Mouse (Mus musculus) gastrocnemius, postnatal 36 days (tissue): Measurements from ENCODE around the gene Kcnh2. TPM values are rescaled to one million over a fixed set of nuclear protein-coding genes. Genes with fewer than 3 reads are reported as not detected.

Experiments used
- DNase-seq, 2 experiments: peaks; one replicate each; pipeline ENCODE4 v3.0.0; 2022
- intact Hi-C: fragments of 180-260 bp; cut with DNase I; formaldehyde crosslinking; loops from one replicate; pipeline ENCODE4 v1.15.1; 2025
- total RNA-seq, 2 experiments: library from RNA; stranded (reverse); gene quantifications; 2 replicates each; pipeline ENCODE4 v1.2.3; 2021

Kcnh2 gene
- total RNA-seq, 2 experiments from 2014 or later = 2.2 to 2.6 TPM

GRCm38 (mm10) chr5:24380499-24380898 lies 29.1 kb upstream of the Kcnh2 start:
- intact Hi-C loops = no loop called here
- no peak for DNase-seq

DNA sequence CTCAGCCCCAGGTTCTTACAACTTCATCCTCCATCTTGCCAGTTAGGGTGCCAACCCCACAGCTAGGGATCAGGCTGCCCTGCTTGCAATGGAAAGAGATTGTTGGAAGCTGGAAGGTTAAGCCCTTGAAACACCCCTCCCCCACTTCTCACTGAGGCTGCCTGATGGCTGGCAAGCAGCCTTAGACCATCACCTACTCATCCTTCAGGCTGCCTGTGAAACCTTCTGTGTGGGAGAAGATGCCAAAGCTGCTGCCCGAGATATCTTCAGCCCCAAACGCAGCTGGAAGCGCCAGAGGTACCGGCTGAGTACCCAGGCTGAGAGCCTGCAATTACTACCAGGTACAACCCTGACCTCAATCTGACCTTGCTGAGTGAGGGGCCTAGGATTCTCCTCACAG lies 28.1 kb upstream of the Kcnh2 start:
- intact Hi-C loops = no loop called here
- no peak for DNase-seq

GRCm38 (mm10) chr5:24378700-24379099 lies 27.3 kb upstream of the Kcnh2 start:
- DNase-seq = no peak
- intact Hi-C loops = no loop called here

DNA sequence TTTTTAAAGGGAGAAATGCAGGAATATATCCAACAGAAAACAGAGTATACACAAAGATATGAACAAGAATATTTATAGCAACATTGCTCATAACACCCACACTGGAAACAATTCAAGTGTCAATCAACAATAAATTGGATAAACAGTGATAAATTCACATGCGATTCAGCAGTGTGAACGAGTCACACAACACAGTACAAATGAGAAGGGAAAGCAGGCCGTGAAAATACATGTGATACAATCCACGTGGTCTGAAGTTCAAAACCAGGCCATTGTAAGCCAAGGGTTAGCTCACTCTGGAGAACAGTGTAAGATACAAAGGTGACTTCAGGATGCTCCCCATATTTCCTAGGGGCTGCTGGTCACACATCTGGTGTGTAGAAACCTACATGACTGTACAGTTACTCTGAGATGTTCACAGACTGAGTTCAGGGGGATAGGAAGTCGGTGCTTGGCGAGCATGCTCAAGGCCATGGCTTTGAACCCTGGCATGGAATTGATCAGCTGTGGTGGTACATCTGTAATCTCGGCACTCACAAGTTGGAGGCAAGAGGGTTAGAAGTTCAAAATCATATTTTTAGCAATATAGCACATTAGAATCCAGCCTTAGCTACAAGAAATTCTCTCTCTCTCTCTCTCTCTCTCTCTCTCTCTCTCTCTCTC lies 23.4 kb upstream of the Kcnh2 start:
- no peak for DNase-seq
- intact Hi-C loops = no loop called here

DNA sequence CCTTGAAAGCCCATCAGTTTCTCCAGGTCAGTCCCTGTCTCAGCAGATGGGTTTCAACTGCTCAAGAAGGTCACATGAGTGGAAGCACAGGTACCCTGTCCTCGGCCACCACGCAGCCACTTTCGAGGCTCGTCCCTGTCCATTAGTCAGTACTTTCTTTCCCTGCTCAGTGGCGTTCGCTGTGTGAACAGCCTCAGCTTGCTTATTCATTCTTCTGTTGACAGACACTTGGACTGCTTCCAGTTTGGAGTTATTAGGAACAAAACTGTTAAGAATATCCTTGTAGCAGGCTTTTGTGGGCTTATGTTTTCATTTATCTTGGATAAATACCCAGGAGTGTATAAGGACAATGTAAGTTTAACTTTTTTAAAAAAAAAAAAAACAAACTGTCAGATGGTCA lies 22.8 kb upstream of the Kcnh2 start:
- intact Hi-C loops = no loop called here
- no peak for DNase-seq

DNA sequence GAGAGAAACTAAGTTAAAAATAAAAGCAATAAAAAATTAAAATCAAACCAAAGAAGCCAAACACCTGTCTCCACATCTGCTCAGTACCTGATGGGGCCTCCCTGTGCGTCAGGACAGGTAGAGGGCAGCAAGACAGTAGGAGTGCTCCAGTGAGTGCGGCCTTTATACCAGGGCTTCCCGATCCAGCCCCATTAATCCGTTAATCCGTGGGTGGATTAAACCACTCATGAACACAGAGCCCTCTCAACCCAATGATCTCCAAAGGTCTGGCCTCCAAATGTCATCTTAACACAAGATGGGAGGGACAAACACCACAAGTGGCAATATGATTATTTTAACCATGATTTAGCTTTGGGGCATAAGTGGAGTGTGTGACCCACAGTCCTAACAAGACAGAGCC lies 22.4 kb upstream of the Kcnh2 start:
- intact Hi-C loops = no loop called here
- DNase-seq = no peak

GRCm38 (mm10) chr5:24369767-24370166 lies 18.4 kb upstream of the Kcnh2 start:
- DNase-seq = no peak
- intact Hi-C loops = no loop called here

DNA sequence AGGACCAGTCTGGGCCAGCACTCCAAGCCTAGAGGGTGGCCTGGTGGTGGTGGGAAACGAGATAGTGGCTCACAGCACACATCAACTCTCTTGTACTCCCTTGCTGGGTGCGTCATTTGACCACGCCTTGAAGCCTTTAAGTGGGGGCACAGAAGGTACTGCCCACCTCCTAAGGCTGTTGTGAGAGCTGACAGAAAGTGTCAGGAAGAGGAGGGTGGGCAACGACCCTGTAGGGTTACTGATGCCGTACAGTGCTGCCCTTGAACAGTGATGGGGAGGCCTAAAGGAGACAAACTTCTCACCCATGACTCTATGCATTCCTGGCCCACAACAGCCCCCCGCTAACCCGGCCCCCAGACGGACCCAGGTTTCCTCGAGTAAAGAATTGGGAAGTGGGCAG lies 15.0 kb upstream of the Kcnh2 start:
- DNase-seq = no peak
- intact Hi-C loops = no loop called here

GRCm38 (mm10) chr5:24365528-24365927 lies 14.1 kb upstream of the Kcnh2 start:
- no peak for DNase-seq
- intact Hi-C loops = no loop called here

GRCm38 (mm10) chr5:24364963-24365362 lies 13.6 kb upstream of the Kcnh2 start:
- DNase-seq = no peak
- intact Hi-C loops = no loop called here

DNA sequence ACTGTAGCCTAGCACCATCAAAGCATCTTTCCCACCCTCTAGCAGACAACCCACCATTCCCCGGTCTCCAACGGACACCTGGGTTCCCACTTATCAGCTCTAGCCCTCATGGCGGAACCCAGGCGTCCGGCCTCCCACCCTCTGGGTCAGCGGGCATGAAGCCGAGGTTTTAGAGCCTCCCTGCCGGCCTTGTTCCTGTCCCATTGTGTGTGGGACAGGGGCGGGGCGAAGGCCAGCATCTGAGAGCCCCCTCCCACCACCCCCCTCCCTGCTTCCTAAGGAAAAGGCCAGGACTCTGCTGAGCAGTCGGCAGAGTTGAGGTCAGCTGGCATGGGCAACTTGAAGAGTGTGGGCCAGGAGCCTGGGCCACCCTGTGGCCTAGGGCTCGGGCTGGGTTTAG lies 13.1 kb upstream of the Kcnh2 start, which contains the start of gene Nos3:
Nos3 (plus strand) TSS at position 303 of the 400 bp plus-strand sequence.
- intact Hi-C loops = no loop called here
- DNase-seq = peak in 1 of 2 experiments; percentile 27

GRCm38 (mm10) chr5:24364061-24364460 lies 12.7 kb upstream of the Kcnh2 start:
- intact Hi-C loops = no loop called here
- DNase-seq = no peak

DNA sequence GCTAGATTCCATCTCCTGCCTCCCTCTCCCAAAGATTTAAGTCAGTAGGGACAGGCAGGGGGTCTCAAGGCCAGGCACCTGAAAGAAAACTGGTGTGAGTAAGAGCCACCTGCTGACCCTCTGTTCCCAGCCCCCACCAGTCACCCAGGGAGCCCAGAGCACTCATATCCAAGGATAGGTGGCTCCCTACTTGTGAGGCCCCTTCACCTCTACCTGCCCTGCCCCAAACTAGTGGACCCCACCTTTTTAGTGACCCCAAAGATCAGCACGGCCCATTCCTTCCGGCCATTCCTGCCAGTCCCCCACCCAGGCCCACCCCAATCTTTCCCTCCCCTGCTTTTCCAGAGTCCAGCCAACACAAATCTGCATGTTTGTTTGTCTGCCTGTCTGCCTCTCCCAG lies 12.1 kb upstream of the Kcnh2 start:
- intact Hi-C loops = no loop called here
- DNase-seq = no peak

DNA sequence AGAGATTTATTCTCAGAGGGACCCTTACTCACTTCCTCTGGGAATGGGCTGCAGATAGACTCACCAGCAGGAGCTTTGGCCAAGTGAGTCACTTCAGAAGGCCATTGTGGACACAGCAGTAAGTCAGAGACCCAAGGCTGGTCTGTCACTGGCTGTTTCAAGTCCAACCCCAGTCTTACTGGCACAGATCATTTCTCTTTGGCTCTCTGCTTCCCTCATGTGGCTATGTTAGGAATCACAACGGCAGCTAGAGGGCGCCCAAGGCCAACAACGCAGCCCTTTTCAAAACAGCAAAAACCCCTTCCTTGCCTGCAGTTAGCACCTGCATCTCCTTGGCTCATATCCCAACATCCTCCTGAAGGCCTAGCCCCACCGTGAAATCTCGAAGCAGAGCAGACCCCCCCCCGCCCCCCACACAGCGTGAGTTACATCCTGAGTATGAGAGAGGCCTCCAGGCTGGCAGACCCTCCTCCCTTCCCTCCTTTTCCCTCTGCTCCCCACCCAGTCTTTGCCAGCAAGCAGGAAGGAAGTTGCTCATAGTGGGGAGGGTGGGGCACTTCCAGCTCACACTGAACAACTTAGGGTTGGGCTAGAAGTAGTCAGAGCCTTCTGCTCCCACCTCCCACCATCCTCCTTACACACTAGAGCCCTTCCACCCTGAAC lies 9.5 kb upstream of the Kcnh2 start:
- intact Hi-C loops = loop anchor here (2.0 kb wide), 1 partner anchor 100 kb away; no protein-coding TSS in a partner anchor
- DNase-seq = peak; percentile 66 to 68

DNA sequence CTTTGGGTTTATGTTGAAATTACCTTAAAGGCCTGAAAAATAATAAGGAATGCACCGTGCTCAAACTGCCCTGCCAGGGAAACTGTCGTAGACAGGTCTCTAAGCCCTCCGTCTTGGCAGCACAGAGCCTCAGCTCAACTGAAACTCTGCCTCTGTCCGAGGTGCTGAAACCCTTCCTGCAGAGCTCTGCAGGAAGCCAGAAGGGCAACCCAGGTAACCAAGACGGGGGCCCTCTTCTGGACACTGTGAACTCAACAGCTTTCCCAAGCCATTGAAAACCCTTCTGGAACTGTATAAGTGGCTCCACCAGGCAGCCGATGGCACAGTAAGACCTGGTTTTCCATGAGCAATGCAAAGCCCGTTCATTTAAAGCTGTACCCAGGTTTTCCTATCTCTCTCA lies 6.1 kb upstream of the Kcnh2 start:
- intact Hi-C loops = no loop called here
- peak in 1 of 2 experiments; percentile 57 for DNase-seq

DNA sequence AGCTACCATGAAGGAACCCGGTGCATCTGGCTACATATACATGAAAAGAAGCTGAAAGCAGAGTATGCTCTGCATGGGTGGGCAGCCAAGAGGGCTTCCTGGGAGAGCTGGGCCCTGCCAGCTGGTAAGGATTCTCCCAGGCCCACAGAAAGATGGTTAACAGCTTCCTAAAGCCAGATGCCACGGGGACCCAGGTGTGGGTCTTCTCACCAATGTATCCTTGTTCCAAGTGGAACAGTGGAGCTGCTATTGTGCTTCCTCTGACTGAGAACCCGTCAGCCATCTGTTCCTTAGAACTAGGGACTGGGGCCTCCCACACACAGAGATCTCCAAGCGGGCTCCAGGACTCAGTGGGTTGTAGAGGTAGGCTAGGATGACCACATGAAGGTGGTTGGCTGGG lies 5.4 kb upstream of the Kcnh2 start:
- intact Hi-C loops = no loop called here
- DNase-seq = no peak

DNA sequence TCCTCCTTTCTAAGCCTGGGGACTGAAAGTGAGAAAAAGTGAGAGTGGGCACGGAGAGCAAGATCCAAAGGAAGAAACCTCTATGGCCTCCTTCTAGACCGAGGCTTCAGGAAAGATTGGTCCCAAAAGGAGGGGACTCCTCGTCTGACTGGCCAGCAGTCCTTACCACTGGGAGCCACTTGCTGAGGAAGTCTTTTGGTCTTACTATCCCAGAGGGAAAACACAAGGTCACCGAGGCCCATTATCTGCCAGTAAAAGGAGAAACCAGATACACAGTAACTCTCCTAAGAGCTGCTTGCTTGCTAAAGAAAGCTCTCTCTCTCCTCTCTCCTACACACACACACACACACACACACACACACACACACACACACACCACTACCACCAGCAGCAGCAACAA lies 1.9 kb upstream of the Kcnh2 start:
- intact Hi-C loops = no loop called here
- no peak for DNase-seq

- intact Hi-C loops = no loop called here
- no peak for DNase-seq
These were observed 951 bp upstream of the Kcnh2 start for GRCm38 (mm10) chr5:24352251-24352859.

DNA sequence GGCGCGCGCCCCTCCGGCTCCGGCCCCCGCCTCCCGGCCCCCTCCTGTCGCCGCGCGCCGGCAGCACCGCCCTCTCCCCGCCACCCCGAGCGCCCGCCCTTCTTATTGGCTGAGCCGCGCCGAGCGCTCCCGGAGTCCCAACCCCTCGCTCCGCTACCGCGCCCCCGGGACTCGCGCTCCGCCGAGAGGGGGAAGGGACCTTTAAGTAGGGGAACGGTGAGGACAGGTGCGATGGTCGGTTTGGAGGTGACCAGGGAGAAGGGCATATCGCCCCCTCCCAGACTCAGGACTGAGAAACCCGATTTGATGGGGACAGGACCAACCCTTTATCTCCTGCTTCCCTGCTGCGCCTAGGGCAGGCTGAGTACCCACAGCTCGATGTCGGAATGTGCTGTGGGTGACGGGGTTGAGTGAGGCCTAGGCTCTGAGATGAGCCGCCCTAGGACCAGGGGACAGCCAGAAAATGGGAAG lies 332 bp upstream of the Kcnh2 start:
- peak; percentile 34 to 51 for DNase-seq
- intact Hi-C loops = no loop called here

- intact Hi-C loops = no loop called here
- no peak for DNase-seq
These were observed 713 bp downstream of the Kcnh2 start for GRCm38 (mm10) chr5:24350531-24351250.

DNA sequence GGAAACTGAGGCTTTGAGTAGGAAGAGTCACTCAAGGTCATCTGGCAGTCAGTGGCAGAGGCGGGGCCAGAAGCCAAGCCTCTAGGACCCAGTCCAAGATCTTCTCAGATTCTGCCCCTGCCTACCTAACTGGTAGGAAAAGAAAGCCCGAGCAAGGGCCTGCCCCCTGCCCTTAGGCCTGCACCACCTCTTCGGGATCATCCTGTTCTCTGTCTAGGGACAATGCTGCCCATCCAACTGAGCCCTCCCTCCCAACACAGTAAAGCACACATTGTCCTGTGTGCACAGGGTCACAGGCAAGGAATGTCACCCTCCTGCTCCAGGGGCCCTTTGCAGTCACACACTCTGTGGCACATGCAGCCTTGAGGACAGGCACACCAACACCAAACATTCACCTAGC lies 1.3 kb downstream of the Kcnh2 start:
- intact Hi-C loops = no loop called here
- DNase-seq = no peak
